Mouse (Mus musculus) embryonic fibroblast, embryonic 13.5 days (primary cell): ENCODE measurements around the gene Irs1.

ENCODE experiments used
- CTCF ChIP-seq: IDR thresholded peaks from 2 replicates; pipeline ENCODE4 v1.5.1; 2011; ENCODE audit warnings: mild to moderate bottlenecking, control low read depth, low read length, moderate library complexity, borderline replicate concordance; ENCODE audit not compliant: insufficient read depth
- POLR2A ChIP-seq: IDR thresholded peaks from 2 replicates; pipeline ENCODE4 v1.6.1; 2011; ENCODE audit warnings: low read depth, mild to moderate bottlenecking, control low read depth, low read length, moderate library complexity

DNA sequence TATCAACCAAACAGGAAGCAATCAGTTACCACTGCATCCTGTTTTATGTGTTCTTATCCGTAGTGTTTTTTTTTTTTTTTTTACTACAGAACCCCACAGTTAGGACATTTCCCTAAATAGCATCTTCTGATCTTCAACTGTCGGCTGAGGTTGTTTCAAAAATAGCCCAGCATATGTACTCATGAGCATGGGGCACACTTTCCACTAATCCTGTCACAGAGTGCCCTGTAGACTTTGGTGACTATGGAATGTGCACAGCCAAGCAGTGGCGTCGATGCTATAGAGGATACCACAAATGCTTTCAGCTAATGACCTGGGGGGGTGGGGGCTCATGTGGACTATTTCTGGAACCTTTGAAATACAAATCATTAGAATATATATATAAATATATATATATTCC lies 23.7 kb downstream of the Irs1 start:
- TF ChIP-seq CTCF, result no peak
- TF ChIP-seq POLR2A, result no peak
